20 mouse cellular contexts compared by ENCODE assay signal in genomic region chr16:96677471-96677870, GRCm38 (mm10).
DNase-seq lines count a peak whose midpoint lies in the region; ATAC-seq lines count a peak whose summit lies in the region.
"Had no signal": no experiment of that assay in that cellular context is flagged by ENCODE, and none has a peak within 500 bp of the region (broad histone marks: within the 10 kb centered on the region; RNA-seq: fewer than 3 reads in every experiment).

No protein-coding gene starts in this region.

- ATAC-seq in lung, embryonic 16.5 days (ENCODE audit: low read depth), result 0 out of 2 replicates have a peak, but pooled peaks have one; percentile 31
- ATAC-seq: intestine, embryonic 16.5 days; midbrain, embryonic 13.5 days had no signal

- H3K9me3 ChIP-seq in lung, embryonic 16.5 days (ENCODE audit: control insufficient read depth, low read length), result no peaks in the 10 kb centered on the region
- H3K9me3 ChIP-seq: forebrain, embryonic 10.5 days; hindbrain, embryonic 15.5 days; kidney, embryonic 15.5 days; limb, embryonic 13.5 days; liver, embryonic 15.5 days; midbrain, embryonic 13.5 days had no signal

- no peak overlapping the region for H3K4me3 ChIP-seq in lung, embryonic 16.5 days (ENCODE audit: low read length)
- H3K4me3 ChIP-seq: forebrain, embryonic 10.5 days; gastrocnemius, adult 2 months; hindbrain, embryonic 15.5 days; kidney, embryonic 15.5 days; limb, embryonic 13.5 days; liver, embryonic 15.5 days; midbrain, embryonic 13.5 days; myocyte had no signal

- no peaks in the 10 kb centered on the region; the same call in 1 of the 2 replicates for H3K4me1 ChIP-seq in lung, embryonic 16.5 days (replicated peaks; ENCODE audit: control insufficient read depth, insufficient read depth, low read length)
- H3K4me1 ChIP-seq: liver, embryonic 15.5 days had no signal

- peak; percentile 58 for DNase-seq in heart, adult 11 months
- DNase-seq in heart, postnatal 25 days (ENCODE audit: low spot score), result no peak
- no peak for DNase-seq in lung, postnatal 14 days
- peak; percentile 20 for DNase-seq in urinary bladder, postnatal 14 days (ENCODE audit: low spot score)
- DNase-seq in urinary bladder, adult 18-20 months (ENCODE audit: low spot score in 2 of 2), result no peak
- no peak for DNase-seq in cerebellum, adult 11 months
- DNase-seq: cerebellum, postnatal 25 days; embryo, embryonic 11 days; gastrocnemius, adult 2 months; retina, postnatal 1 day had no signal

- H3K36me3 ChIP-seq in lung, embryonic 16.5 days (ENCODE audit: control insufficient read depth, insufficient read depth, low read length), result no peaks in the 10 kb centered on the region
- H3K36me3 ChIP-seq: forebrain, embryonic 10.5 days; kidney, embryonic 15.5 days; limb, embryonic 13.5 days; liver, embryonic 15.5 days had no signal

- intact Hi-C loops in heart, postnatal 25 days (cut with DNase I), result loop anchor here (10.0 kb wide), 1 partner anchor 283 kb away; no protein-coding TSS in a partner anchor

- H3K9ac ChIP-seq in lung, embryonic 16.5 days (ENCODE audit: low read length), result no peak overlapping the region
- H3K9ac ChIP-seq: hindbrain, embryonic 15.5 days; kidney, embryonic 15.5 days; limb, embryonic 13.5 days; liver, embryonic 15.5 days; midbrain, embryonic 13.5 days had no signal

- H3K4me2 ChIP-seq in lung, embryonic 16.5 days (ENCODE audit: low read depth, low read length), result no peak overlapping the region
- H3K4me2 ChIP-seq: heart, embryonic 11.5 days; hindbrain, embryonic 15.5 days; kidney, embryonic 15.5 days; limb, embryonic 13.5 days; liver, embryonic 15.5 days; midbrain, embryonic 13.5 days had no signal

- no peaks in the 10 kb centered on the region for H3K27me3 ChIP-seq in lung, embryonic 16.5 days (ENCODE audit: control insufficient read depth, insufficient read depth, low read depth, low read length)
- H3K27me3 ChIP-seq: hindbrain, embryonic 15.5 days; liver, embryonic 15.5 days; midbrain, embryonic 13.5 days had no signal

- 21% methylated on average over 2 of the region's 2 CpGs for WGBS in lung, embryonic 16.5 days

- H3K27ac ChIP-seq in lung, embryonic 16.5 days (ENCODE audit: low read length), result no peak overlapping the region
- H3K27ac ChIP-seq: forebrain, embryonic 10.5 days; gastrocnemius, adult 2 months; hindbrain, embryonic 15.5 days; kidney, embryonic 15.5 days; limb, embryonic 13.5 days; liver, embryonic 15.5 days; midbrain, embryonic 13.5 days had no signal

Comparison
In these comparisons a context has a peak if more than half of its experiments do, and no peak if none do; other contexts are left out.
1. DNase-seq: peak in heart, adult 11 months (single experiment) and urinary bladder, postnatal 14 days (single experiment); none in heart, postnatal 25 days (single experiment), lung, postnatal 14 days (single experiment), urinary bladder, adult 18-20 months (0 of 2) and cerebellum, adult 11 months (single experiment).